Mouse (Mus musculus): Measurements from ENCODE around the gene Mbnl1. TPM values are rescaled to one million over a fixed set of nuclear protein-coding genes. Genes with fewer than 3 reads are reported as not detected.

The Mbnl1 gene
- total RNA-seq, 2 experiments from 2014 or later: 374 to 436 TPM

DNA sequence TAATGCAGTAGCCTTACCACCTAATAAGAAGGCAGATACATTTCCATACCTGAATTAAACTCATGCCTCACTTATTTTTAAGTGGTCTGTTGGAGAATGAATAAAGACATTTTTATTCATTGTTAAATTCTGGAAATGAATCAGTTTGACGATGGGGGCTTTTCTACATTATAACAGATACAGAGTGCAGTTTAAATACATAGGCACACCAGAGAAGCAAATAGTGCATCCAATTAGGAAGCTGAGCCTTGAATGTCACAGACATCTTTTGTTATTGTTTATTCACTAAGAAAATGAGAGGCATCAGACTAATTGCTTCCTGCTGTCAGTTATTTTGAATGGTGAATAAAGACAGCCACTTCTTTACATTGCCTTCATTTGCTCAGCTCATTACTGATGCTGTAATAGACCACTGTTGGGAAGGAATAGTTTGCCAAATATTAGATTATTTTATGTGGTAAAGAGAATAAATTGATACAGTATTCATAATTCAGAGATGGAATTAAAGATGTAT lies 95.6 kb downstream of the Mbnl1 start:
- no peak for DNase-seq (ENCODE audit: low spot score in 2 of 2)

DNA sequence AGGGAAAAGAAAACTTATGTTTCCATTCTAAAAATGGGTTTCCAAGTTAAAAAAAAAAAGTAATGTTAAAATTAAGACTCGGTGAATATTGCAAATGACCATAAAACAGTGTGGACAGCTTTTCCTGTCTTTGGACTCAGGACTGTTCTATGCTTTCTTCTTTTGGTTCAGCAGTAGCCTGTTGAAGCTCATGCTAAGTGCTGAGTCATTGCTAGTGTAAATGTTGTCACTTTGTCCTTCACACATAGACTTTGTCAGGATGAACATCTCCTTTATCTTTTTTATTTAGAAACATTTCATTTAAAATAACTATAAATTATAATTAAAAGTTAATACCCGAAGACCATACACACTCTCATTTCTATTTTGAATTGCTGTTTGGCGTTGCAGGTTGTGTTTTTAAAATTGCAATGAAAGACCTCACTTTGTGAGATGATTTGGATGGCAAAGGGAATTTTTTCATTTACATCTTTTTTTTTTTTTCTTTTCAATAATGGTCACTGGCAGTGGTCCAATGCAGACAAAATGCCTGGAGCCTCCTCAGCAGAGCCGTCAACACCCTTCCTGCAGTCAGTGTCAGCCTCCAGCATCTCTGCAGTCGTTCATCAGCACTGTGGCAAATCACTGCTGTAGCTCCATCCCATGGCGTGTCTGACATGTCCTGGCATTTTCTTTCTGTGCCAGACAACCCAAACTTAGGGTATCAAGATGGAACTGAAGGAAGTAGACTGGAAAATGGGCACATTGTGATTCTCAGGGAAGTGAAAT lies 96.4 kb downstream of the Mbnl1 start:
- DNase-seq (ENCODE audit: low spot score in 2 of 2): no peak

DNA sequence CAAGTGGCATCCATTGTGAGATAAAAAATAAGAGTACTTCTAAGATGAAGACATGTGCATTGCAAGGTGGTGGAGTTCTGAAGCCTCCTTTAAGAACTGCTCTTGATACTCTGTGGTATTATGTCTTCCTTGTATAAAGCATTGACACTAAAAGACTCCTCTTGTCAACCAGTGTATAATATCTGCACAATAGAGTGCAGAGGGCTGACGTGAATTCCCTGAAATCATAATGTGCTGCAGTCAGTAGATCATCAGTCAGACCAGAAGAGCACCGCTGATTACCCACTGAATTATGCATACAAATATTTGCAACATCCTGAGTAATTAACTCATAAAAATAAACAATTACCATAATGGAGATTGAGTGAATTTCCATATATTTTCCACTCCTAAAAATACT lies 97.2 kb downstream of the Mbnl1 start:
- DNase-seq (ENCODE audit: low spot score in 2 of 2): no peak

DNA sequence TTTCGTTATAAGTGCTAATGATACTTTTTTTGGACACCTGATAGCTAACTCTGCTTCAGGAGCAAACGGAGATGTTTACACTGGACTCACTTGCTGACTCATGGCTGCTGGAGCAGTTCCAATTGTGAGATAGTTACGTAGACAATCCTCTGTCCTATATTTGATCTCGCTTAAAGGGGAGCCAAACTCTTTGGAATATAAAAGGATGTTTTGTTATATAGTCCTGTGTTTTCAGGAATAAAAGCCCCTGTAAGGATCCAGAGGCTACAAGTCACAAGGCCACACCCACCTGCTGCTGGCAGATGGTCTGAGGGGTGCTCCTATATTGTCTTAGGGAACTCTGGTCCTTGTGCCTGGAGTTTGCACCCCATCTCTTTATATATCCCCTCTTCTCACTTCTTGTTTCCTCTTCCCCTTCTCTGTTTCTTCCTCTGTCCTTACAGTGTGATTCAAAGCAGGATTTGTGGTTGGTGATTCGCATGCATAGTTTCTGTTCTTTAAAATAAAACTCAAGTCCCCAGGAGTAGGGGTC lies 97.9 kb downstream of the Mbnl1 start:
- no peak for DNase-seq (ENCODE audit: low spot score in 2 of 2)

DNA sequence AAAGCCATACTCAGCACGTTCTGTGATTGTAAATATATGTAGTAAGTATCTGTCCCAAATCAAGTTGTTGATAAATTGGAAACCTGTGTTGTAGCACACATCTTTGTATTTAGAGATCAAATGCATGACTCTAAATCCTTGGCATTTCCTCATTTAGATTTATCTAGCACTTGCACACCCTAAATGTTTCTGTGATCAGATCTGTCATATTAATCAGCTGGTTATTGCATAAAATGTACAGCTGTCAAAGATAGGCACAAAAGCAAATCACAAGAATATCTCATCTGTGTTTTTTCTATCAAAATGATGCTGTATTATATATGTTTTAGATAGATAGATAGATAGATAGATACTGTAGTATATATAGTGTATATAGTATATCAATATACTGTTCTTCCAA lies 98.9 kb downstream of the Mbnl1 start:
- no peak for DNase-seq (ENCODE audit: low spot score in 2 of 2)

DNA sequence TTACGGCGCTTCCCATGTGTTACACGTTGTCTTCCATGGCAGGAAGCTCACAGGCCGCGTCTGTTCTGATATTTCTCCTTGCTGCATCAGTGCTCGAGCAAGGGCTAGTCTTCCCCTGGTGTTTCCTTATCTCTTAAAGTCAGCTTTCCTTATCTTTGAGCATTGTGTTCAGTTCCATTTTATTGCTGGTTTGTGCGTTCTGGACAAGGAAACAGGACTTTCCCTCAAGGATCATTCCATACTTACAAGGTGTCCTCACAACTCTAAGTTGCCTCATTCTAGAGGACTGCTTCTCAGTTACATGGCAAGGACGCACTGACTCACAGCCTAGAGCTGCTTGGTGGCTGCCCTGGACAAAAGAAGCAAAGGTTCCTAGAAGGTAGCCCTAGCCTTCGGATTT lies 101.6 kb downstream of the Mbnl1 start:
- no peak for DNase-seq (ENCODE audit: low spot score in 2 of 2)

DNA sequence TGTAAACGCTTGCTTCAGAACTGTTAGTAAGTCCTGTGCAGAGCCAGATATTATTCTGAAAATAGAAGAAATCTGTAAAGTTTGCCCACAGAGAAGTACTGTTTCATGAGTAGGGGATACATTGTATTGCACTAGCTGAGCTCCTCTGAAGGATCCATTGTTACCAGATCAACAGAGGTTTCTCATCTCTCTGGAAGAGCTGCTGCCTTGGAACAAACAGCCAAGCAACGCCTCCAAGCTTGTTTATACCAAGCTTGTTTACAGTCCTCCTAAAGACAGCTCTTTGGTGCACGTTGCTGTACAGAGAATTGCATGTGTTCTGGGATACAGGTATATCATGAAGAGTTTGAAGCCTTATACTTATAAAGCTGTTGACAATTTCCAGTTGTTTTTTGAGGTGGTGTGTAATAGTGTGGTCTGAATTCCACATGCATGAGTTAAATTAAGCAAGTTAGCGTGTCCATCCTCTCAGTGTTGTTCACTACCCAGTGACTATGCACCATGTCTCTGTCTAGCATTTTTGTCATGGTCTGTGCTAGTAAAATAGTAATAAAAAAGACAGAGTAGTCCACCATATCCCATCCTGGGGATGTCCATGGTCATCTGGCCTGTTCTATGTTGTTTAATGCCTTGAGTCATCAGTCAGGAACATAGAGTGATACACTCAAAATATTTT lies 102.4 kb downstream of the Mbnl1 start:
- DNase-seq (ENCODE audit: low spot score in 2 of 2): no peak

DNA sequence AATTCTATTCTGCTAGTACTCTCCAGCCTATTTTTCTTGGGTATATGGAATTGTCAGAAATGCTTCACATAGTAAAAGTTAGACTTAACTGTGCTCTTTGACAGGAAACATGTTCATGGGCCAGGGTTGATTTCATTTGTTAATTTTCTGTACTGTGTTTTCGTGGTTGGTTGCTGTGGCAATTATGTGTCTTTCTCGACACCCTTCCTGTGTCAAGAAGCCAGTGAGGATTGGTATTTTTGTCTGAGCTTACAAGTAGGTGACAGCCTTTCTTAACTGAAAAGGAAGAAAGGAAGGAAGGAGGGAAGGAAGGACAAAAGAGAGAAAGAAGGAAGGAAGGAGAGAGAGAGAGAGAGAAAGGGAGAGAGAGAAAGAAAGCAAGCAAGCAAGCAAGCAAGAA lies 103.3 kb downstream of the Mbnl1 start:
- DNase-seq (ENCODE audit: low spot score in 2 of 2): no peak

DNA sequence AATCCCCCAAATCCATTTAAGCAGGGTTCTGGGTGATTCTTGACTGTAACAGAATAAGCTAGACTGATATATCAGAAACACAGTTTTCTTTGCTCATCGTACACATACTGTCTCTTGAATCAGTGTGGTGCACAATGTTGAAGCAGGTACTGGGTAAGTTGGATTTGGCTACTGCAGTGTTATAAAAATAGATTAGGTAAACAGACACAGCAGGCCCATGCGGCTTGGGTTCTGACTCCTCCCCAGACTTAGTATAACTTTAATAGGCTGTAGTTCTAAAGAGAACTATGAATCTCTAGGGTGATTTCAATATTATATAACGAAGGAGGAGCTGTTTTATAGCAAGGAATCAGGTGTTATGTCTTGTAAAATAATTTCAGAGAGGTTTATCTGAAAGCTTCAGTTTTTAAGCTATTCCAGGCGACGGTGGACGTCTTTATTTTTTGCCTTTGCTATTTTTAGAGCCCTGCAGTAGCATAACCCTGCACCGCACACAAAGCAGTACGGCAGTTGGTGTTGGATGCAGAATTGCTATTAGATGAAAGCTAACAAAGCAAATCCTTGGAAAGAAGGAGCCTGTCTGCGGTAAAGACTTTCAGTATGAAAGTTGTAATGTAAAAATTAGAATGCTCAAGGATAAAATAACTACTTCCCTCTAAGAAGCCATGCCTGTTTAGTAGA lies 103.9 kb downstream of the Mbnl1 start:
- no peak for DNase-seq (ENCODE audit: low spot score in 2 of 2)

DNA sequence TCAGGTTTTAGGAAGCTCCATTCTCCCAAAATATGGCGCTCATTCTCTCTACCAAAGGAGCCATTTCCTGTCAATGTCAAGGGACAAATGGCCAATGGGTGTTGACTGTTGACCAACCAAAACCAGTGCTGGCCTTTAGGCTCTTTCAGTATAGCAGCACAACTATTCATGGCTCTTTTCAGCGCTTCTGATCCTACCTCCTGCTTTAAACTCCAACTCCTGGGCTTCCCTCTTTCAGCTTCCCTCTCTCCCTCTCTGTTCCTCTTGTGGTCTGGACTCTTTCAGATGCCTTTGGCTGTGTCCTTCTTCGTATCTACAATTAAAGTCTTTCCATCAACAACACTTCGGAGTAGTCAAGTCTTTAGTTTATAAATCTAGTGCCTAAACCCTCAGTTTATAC lies 107.2 kb downstream of the Mbnl1 start:
- DNase-seq (ENCODE audit: low spot score in 2 of 2): no peak

DNA sequence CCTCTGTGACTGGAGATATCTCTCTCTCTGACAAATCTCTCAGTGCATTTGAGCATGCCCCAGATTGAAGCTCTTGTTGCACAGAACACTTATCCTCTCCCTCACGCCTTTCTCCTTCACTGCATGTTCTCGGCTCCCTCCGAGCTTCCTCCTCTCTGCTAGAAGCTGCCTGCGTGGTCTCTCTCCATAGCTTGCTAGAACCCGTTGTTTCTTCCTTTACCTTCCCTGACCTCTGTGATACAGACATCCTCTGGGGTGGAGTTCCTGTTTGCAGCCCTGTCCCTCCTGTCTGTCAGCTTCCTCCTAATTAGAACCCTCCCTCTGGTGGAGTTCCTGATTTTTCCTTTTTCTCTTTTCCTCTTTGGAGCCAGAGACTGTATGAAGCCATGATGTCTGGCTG lies 108.1 kb downstream of the Mbnl1 start:
- DNase-seq (ENCODE audit: low spot score in 2 of 2): no peak

DNA sequence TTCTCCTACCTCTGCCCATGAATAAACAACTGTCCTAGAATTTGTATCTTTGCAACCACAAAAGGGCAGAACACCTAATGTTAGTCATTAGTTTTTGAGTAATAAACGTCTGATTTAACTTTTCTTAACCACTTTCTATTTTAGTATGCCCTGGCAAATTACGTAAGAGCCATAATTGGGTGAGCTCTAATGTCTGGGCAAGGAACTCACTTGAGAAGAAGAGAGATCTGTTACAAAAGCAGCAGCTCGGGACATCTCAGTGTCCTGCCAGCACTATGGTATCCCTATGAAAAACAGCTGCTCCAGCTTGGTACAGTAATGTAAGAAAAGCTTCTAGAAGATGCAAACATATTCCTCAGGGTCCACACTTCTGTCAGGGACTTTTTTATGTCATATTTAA lies 109.5 kb downstream of the Mbnl1 start:
- DNase-seq (ENCODE audit: low spot score in 2 of 2): no peak

DNA sequence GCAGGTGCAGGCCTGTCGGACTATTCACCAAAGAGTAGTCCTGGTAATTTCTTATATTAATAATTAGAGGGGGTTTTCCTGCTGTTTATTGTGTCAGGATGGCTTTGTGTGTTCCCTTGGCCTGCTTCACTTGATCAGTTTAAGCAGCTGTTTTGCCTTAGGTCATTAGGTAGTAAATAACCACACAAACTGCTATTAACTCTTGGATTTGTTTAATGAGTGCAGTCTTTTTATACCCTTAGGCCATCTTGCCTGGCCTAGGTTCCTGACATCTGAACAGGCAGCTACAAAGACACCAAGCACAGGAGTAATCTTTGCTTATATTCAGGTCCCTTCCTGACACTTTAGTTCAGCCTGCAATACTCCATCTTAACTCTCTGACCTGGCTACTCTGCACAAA lies 110.0 kb downstream of the Mbnl1 start:
- no peak for DNase-seq (ENCODE audit: low spot score in 2 of 2)

DNA sequence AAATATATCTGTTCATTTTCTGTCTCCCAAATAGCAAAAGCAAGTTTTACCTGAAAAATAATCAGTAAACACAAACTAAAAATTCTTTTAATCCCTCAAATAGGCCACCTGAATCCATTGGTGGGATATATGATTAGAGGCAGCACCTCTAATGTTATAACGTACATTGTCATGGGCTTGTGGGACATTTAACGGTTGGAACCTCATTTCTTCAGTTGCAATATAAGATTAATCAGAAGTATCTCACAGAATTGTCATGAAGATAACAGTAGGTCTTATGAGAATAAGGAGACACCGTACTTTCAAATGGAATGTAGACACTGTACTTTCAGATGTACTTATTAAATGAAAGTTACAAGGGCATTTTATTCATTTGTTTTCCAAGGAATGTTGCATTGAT lies 112.1 kb downstream of the Mbnl1 start:
- no peak for DNase-seq (ENCODE audit: low spot score in 2 of 2)

DNA sequence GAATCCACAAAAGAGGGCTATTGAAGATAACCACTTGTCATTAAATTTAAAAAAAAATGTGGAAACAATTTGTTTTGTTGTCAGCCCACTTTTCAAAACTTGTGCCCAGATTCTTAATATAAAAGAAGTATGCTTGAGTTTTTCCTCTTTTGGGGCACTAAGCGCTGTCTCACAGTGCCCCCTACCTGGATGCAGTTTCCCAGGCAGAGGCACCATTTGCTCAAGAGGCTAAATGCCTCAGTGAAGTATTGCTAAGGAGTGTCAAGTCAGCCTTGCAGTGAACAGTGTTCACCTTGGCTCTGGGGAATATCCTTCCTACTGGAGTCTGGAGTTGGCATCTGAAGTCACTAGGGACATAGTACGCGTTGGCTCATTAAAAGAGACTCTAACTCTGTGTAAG lies 113.4 kb downstream of the Mbnl1 start:
- no peak for DNase-seq (ENCODE audit: low spot score in 2 of 2)

DNA sequence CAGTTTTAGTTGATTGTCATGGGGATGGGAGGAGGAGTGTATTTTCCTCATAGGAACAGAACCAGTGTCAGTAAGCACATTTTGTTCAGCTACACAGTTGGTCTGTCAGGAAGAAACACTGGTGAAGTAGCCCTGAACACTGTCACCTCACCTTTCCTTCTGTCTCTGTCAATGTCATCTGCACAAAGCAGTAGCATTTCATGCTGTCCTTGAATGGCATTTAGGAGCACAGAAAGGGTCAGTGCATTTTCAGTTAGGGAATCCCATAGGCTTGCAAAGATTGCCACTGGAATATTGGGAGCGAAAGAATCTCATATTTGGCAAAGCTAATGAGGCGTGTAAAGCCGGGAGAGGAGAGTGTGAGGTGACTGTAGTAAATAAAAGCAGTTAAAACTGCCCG lies 114.5 kb downstream of the Mbnl1 start:
- DNase-seq (ENCODE audit: low spot score in 2 of 2): no peak

DNA sequence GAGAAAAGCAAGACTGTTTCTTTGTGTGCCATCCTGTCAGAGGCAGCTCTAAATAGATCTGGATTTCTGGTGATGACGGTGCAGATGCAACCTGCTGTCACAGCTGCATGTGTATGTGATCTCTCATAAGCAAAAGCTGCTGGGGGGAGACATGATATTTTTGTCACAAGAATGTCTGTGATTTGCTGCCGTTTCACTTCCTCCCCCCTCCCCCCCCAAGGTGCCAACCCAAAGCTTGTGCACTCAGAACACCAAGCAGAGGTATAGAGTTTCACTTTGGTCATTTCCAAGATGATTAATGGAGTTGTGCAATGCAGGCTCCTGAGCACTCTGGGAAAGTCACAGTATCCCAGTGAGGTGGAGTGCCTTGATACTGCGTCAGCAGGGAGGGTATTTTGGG lies 116.7 kb downstream of the Mbnl1 start:
- DNase-seq (ENCODE audit: low spot score in 2 of 2): no peak

DNA sequence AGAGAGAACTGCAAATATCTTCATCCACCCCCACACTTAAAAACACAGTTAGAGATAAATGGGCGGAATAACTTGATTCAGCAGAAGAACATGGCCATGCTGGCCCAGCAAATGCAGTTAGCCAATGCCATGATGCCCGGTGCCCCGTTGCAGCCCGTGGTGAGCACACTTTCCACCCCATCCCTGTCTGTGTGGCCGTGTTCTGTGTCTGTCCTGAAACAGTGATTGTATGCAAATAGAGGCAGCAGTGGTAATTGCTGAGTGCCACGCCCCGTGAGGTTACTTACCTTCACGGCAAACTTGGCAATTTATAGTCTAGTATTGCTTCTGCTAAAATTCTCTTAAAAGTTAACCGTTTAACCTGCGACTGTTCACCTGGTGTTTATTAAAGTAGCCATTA lies 123.0 kb downstream of the Mbnl1 start:
- DNase-seq (ENCODE audit: low spot score in 2 of 2): no peak

DNA sequence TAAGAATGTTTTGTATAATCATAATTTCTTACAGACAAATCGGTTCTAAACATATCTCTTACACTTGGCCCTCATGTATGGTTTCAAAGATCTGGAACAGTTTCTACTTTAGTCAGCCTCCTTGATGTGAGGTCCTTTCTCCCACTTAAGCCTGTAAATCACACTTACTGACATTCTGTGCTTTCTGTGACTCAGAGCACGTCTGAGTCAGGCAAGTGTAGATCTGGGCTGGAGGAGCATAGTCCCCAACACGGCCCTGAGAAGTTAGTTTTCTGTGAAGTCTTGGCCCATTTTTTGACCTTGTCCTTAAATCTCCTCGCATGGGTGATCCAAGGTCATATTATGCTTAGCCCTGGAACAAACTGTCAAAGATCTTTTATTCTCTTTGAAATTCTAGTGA lies 124.4 kb downstream of the Mbnl1 start:
- DNase-seq (ENCODE audit: low spot score in 2 of 2): no peak

DNA sequence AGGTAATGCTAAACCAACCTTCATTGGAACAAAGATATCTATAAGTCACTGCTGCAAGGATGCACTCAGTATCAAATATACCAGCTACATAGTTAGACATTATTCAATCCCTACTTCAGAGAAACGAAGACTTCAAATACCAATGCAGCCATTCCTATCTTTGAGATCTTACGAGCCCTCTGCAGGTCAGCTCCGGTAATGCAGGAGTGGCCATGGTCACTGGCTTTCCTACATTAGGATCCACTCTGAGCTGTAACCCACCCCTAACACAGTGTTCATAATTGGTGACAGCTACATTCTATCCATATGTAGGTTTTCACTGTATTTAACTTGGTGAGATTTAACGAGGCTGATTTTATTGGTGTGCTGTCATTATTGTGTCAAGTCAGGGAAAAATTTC lies 129.1 kb downstream of the Mbnl1 start:
- peak; percentile 33 to 54 for DNase-seq (ENCODE audit: low spot score in 2 of 2)

DNA sequence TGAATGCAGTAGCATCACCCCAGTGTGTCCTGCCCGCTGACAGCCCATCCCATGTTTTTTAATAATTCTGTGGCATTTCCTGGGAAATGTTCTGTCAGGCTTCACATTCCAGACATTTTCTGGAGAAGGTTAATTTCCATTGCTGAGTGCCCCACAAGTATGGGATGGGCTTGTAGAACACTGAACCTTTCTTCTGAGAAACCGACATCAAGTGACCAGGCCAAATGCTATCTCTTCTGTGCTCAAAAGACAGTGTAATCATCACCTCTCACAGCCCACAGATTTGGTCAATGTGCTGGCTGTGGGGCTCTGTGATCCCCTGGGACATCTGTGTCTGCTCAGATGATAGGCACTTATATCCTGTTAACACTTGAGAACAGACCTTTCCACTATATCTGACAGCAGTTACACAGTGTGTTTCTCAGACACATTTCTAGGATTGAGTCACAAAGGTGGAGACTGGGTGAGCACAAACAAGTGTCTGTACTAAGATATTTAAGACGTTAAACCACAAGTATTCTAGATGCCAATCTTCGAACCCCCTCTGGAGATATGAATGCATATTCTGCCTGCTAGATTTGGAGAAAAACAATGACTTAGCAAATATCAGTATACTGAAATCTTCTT lies 130.4 kb downstream of the Mbnl1 start:
- DNase-seq (ENCODE audit: low spot score in 2 of 2): no peak

DNA sequence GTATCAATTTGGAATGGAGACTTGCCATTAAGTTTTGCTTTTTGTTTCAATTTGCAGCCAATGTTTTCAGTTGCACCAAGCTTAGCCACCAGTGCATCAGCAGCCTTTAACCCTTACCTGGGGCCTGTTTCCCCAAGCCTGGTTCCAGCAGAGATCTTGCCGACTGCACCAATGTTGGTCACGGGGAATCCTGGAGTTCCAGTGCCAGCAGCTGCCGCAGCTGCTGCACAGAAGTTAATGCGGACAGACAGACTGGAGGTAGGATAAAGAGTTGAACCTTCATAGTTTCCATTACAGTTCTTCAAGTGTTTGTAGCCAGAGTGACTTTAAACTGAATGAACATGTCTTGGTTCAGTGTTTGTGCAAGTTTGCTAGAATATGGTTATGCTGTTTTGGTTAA lies 131.0 kb downstream of the Mbnl1 start:
- no peak for DNase-seq (ENCODE audit: low spot score in 2 of 2)
